Mouse (Mus musculus): ENCODE measurements at regions not wholly inside any gene's neighbourhood (a gene's known extent, or its start where the extent isn't known, plus 50 kb on each side); places are given as distances from the start of the nearest gene placed in this dataset.

- Histone ChIP-seq H3K27ac (ENCODE audit: low read depth, low read length) (peak overlapping the region; percentile 56; the same call in 1 of the 2 replicates), H3K36me3 (ENCODE audit: control insufficient read depth, insufficient read depth, low read length) (no peaks in the 10 kb centered on the region), H3K4me2 (replicated peaks; ENCODE audit: low read depth, low read length) (no peak overlapping the region), H3K4me3 (ENCODE audit: low read length) (no peak overlapping the region), H3K27me3 (ENCODE audit: control insufficient read depth, insufficient read depth, low read length) (no peaks in the 10 kb centered on the region), H3K9ac (ENCODE audit: low read depth, low read length) (no peak overlapping the region), H3K9me3 (ENCODE audit: control insufficient read depth, low read length) (no peaks in the 10 kb centered on the region), H3K4me1 (ENCODE audit: control insufficient read depth, insufficient read depth, low read length) (no peaks in the 10 kb centered on the region; the same call in 1 of the 2 replicates)
- ATAC-seq (ENCODE audit: low FRiP score, low TSS enrichment), result peak; percentile 83
- 37% methylated on average over 5 of the region's 5 CpGs for WGBS
These were observed 532.2 kb downstream of the Epm2a start for GRCm38 (mm10) chr10:11875145-11876131.

GRCm38 (mm10) chr10:11886237-11886636, 543.0 kb downstream of the Epm2a start:
- Histone ChIP-seq H3K9me3 (ENCODE audit: control insufficient read depth, low read length) (no peaks in the 10 kb centered on the region), H3K9ac (ENCODE audit: low read depth, low read length) (no peak overlapping the region), H3K36me3 (ENCODE audit: control insufficient read depth, insufficient read depth, low read length) (no peaks in the 10 kb centered on the region), H3K4me2 (replicated peaks; ENCODE audit: low read depth, low read length) (no peak overlapping the region), H3K27ac (ENCODE audit: low read depth, low read length) (no peak overlapping the region), H3K4me1 (ENCODE audit: control insufficient read depth, insufficient read depth, low read length) (no peaks in the 10 kb centered on the region), H3K4me3 (ENCODE audit: low read length) (no peak overlapping the region), H3K27me3 (ENCODE audit: control insufficient read depth, insufficient read depth, low read length) (no peaks in the 10 kb centered on the region)
- ATAC-seq (ENCODE audit: low FRiP score, low TSS enrichment), result no peak
- WGBS, result 94% methylated on average over 4 of the region's 4 CpGs

GRCm38 (mm10) chr10:11888953-11889352, 545.7 kb downstream of the Epm2a start:
- WGBS, result 90% methylated on average over 2 of the region's 2 CpGs
- Histone ChIP-seq H3K9me3 (ENCODE audit: control insufficient read depth, low read length) (no peaks in the 10 kb centered on the region), H3K27me3 (ENCODE audit: control insufficient read depth, insufficient read depth, low read length) (no peaks in the 10 kb centered on the region), H3K4me1 (ENCODE audit: control insufficient read depth, insufficient read depth, low read length) (no peaks in the 10 kb centered on the region), H3K4me3 (ENCODE audit: low read length) (no peak overlapping the region), H3K27ac (ENCODE audit: low read depth, low read length) (no peak overlapping the region), H3K4me2 (replicated peaks; ENCODE audit: low read depth, low read length) (no peak overlapping the region), H3K36me3 (ENCODE audit: control insufficient read depth, insufficient read depth, low read length) (no peaks in the 10 kb centered on the region), H3K9ac (ENCODE audit: low read depth, low read length) (no peak overlapping the region)
- ATAC-seq (ENCODE audit: low FRiP score, low TSS enrichment), result no peak

- Histone ChIP-seq H3K4me1 (ENCODE audit: control insufficient read depth, insufficient read depth, low read length) (no peaks in the 10 kb centered on the region), H3K4me2 (replicated peaks; ENCODE audit: low read depth, low read length) (no peak overlapping the region), H3K27me3 (ENCODE audit: control insufficient read depth, insufficient read depth, low read length) (no peaks in the 10 kb centered on the region), H3K4me3 (ENCODE audit: low read length) (no peak overlapping the region), H3K9ac (ENCODE audit: low read depth, low read length) (no peak overlapping the region), H3K27ac (ENCODE audit: low read depth, low read length) (no peak overlapping the region), H3K9me3 (ENCODE audit: control insufficient read depth, low read length) (no peaks in the 10 kb centered on the region), H3K36me3 (ENCODE audit: control insufficient read depth, insufficient read depth, low read length) (no peaks in the 10 kb centered on the region)
- WGBS, result 92% methylated on average over 3 of the region's 3 CpGs
- no peak for ATAC-seq (ENCODE audit: low FRiP score, low TSS enrichment)
These were observed 578.9 kb downstream of the Epm2a start for GRCm38 (mm10) chr10:11922132-11922531.

GRCm38 (mm10) chr10:11938164-11938563, 595.0 kb downstream of the Epm2a start:
- Histone ChIP-seq H3K4me3 (ENCODE audit: low read length) (no peak overlapping the region), H3K27me3 (ENCODE audit: control insufficient read depth, insufficient read depth, low read length) (no peaks in the 10 kb centered on the region), H3K27ac (ENCODE audit: low read depth, low read length) (no peak overlapping the region), H3K4me2 (replicated peaks; ENCODE audit: low read depth, low read length) (no peak overlapping the region), H3K9ac (ENCODE audit: low read depth, low read length) (no peak overlapping the region), H3K9me3 (ENCODE audit: control insufficient read depth, low read length) (no peaks in the 10 kb centered on the region), H3K36me3 (ENCODE audit: control insufficient read depth, insufficient read depth, low read length) (no peaks in the 10 kb centered on the region), H3K4me1 (ENCODE audit: control insufficient read depth, insufficient read depth, low read length) (no peaks in the 10 kb centered on the region)
- 93% methylated on average over 2 of the region's 2 CpGs for WGBS
- no peak for ATAC-seq (ENCODE audit: low FRiP score, low TSS enrichment)

GRCm38 (mm10) chr10:11942772-11943171, 599.6 kb downstream of the Epm2a start:
- Histone ChIP-seq H3K4me2 (replicated peaks; ENCODE audit: low read depth, low read length) (no peak overlapping the region), H3K9ac (ENCODE audit: low read depth, low read length) (no peak overlapping the region), H3K9me3 (ENCODE audit: control insufficient read depth, low read length) (no peaks in the 10 kb centered on the region), H3K4me3 (ENCODE audit: low read length) (no peak overlapping the region), H3K27ac (ENCODE audit: low read depth, low read length) (no peak overlapping the region), H3K36me3 (ENCODE audit: control insufficient read depth, insufficient read depth, low read length) (no peaks in the 10 kb centered on the region), H3K4me1 (ENCODE audit: control insufficient read depth, insufficient read depth, low read length) (no peaks in the 10 kb centered on the region), H3K27me3 (ENCODE audit: control insufficient read depth, insufficient read depth, low read length) (no peaks in the 10 kb centered on the region)
- WGBS, result 77% methylated on average over 2 of the region's 2 CpGs
- no peak for ATAC-seq (ENCODE audit: low FRiP score, low TSS enrichment)

GRCm38 (mm10) chr10:11960327-11960922, 617.2 kb downstream of the Epm2a start:
- no peak overlapping the region for H3K27ac ChIP-seq (ENCODE audit: low read depth, low read length)
- H3K4me3 ChIP-seq (ENCODE audit: low read length), result no peak overlapping the region
- H3K9ac ChIP-seq (ENCODE audit: low read depth, low read length), result no peak overlapping the region
- WGBS, result 50% methylated on average over 3 of the region's 3 CpGs
- no peaks in the 10 kb centered on the region for H3K4me1 ChIP-seq (ENCODE audit: control insufficient read depth, insufficient read depth, low read length)
- no peaks in the 10 kb centered on the region for H3K27me3 ChIP-seq (ENCODE audit: control insufficient read depth, insufficient read depth, low read length)
- no peak overlapping the region for H3K4me2 ChIP-seq (replicated peaks; ENCODE audit: low read depth, low read length)
- H3K36me3 ChIP-seq (ENCODE audit: control insufficient read depth, insufficient read depth, low read length), result no peaks in the 10 kb centered on the region
- no peaks in the 10 kb centered on the region for H3K9me3 ChIP-seq (ENCODE audit: control insufficient read depth, low read length)
- ATAC-seq (ENCODE audit: low FRiP score, low TSS enrichment), result no peak

GRCm38 (mm10) chr10:12004966-12005365, 661.8 kb downstream of the Epm2a start:
- no peaks in the 10 kb centered on the region for H3K36me3 ChIP-seq (ENCODE audit: control insufficient read depth, insufficient read depth, low read length)
- no peak overlapping the region for H3K4me2 ChIP-seq (replicated peaks; ENCODE audit: low read depth, low read length)
- no peaks in the 10 kb centered on the region for H3K27me3 ChIP-seq (ENCODE audit: control insufficient read depth, insufficient read depth, low read length)
- ATAC-seq (ENCODE audit: low FRiP score, low TSS enrichment), result peak; percentile 85; the same call in 1 of the 2 replicates
- no peaks in the 10 kb centered on the region for H3K9me3 ChIP-seq (ENCODE audit: control insufficient read depth, low read length)
- no peak overlapping the region for H3K27ac ChIP-seq (ENCODE audit: low read depth, low read length)
- WGBS, result 43% methylated on average over 3 of the region's 3 CpGs
- no peak overlapping the region for H3K9ac ChIP-seq (ENCODE audit: low read depth, low read length)
- H3K4me3 ChIP-seq (ENCODE audit: low read length), result no peak overlapping the region
- no peaks in the 10 kb centered on the region for H3K4me1 ChIP-seq (ENCODE audit: control insufficient read depth, insufficient read depth, low read length)

- Histone ChIP-seq H3K27me3 (ENCODE audit: control insufficient read depth, insufficient read depth, low read length) (no peaks in the 10 kb centered on the region), H3K36me3 (ENCODE audit: control insufficient read depth, insufficient read depth, low read length) (no peaks in the 10 kb centered on the region), H3K4me3 (ENCODE audit: low read length) (no peak overlapping the region), H3K27ac (ENCODE audit: low read depth, low read length) (no peak overlapping the region), H3K4me1 (ENCODE audit: control insufficient read depth, insufficient read depth, low read length) (no peaks in the 10 kb centered on the region), H3K9ac (ENCODE audit: low read depth, low read length) (no peak overlapping the region), H3K9me3 (ENCODE audit: control insufficient read depth, low read length) (no peaks in the 10 kb centered on the region), H3K4me2 (replicated peaks; ENCODE audit: low read depth, low read length) (no peak overlapping the region)
- no peak for ATAC-seq (ENCODE audit: low FRiP score, low TSS enrichment)
- WGBS, result 50% methylated on average over 1 of the region's 1 CpGs
These were observed 662.7 kb downstream of the Epm2a start for GRCm38 (mm10) chr10:12005889-12006288.
